Mouse (Mus musculus): Measurements from ENCODE around the gene Cit. TPM values are rescaled to one million over a fixed set of nuclear protein-coding genes. Genes with fewer than 3 reads are reported as not detected.
"Not testable (repeated sequence)": the region's sequence is repeated elsewhere in the genome, so short reads cannot be mapped to it uniquely, and the experiment has no call there.

Gene Cit
- polyA plus RNA-seq (2014; fragmentation: Nextera tagmentation; extraction: Ambion mirVana), result 27.6 and 30.7 TPM in 2 replicates

- Histone ChIP-seq H3K36me3 (ENCODE audit: control insufficient read depth, insufficient read depth, low read length) (peaks cover 8% of the 10 kb centered on the region), H3K9me3 (ENCODE audit: control insufficient read depth, low read length) (no peaks in the 10 kb centered on the region; the same call in 1 of the 2 replicates), H3K4me3 (ENCODE audit: low read depth, low read length) (peak within 1 kb of the TSS; percentile 72), H3K4me1 (ENCODE audit: control insufficient read depth, insufficient read depth, low read length) (peaks cover 18% of the 10 kb centered on the region), H3K4me2 (peak within 1 kb of the TSS; percentile 78), H3K27me3 (ENCODE audit: control insufficient read depth, insufficient read depth, low read length) (no peaks in the 10 kb centered on the region), H3K9ac (ENCODE audit: low read length) (peak within 1 kb of the TSS; percentile 81), H3K27ac (ENCODE audit: low read depth, low read length) (no peak within 1 kb of the TSS)
- WGBS, result under 1% methylated on average over 42 of the region's 42 CpGs
- peak; percentile 99 for DNase-seq (ENCODE audit: low spot score, missing footprints)
- ATAC-seq (ENCODE audit: low FRiP score), result peak; percentile 99
Measured at GRCm38 (mm10) chr5:115844766-115845634, at the start of gene Cit. Gene Cit (plus strand): TSS chr5:115845278.

- Histone ChIP-seq H3K36me3 (ENCODE audit: control insufficient read depth, insufficient read depth, low read length) (no peaks in the 10 kb centered on the region), H3K4me2 (no peak overlapping the region), H3K9ac (ENCODE audit: low read length) (no peak overlapping the region), H3K27me3 (ENCODE audit: control insufficient read depth, insufficient read depth, low read length) (no peaks in the 10 kb centered on the region), H3K4me1 (ENCODE audit: control insufficient read depth, insufficient read depth, low read length) (no peaks in the 10 kb centered on the region), H3K4me3 (ENCODE audit: low read depth, low read length) (no peak overlapping the region), H3K9me3 (ENCODE audit: control insufficient read depth, low read length) (no peaks in the 10 kb centered on the region), H3K27ac (ENCODE audit: low read depth, low read length) (no peak overlapping the region)
- 73% methylated on average over 15 of the region's 15 CpGs for WGBS
- no peak for DNase-seq (ENCODE audit: low spot score, missing footprints)
- ATAC-seq (ENCODE audit: low FRiP score), result no peak
Measured at GRCm38 (mm10) chr5:115799016-115799894, 45.8 kb upstream of the Cit start.

- Histone ChIP-seq H3K9me3 (ENCODE audit: control insufficient read depth, low read length) (no peaks in the 10 kb centered on the region), H3K4me1 (ENCODE audit: control insufficient read depth, insufficient read depth, low read length) (no peaks in the 10 kb centered on the region), H3K27me3 (ENCODE audit: control insufficient read depth, insufficient read depth, low read length) (no peaks in the 10 kb centered on the region), H3K4me3 (ENCODE audit: low read depth, low read length) (no peak overlapping the region), H3K4me2 (no peak overlapping the region), H3K9ac (ENCODE audit: low read length) (no peak overlapping the region), H3K36me3 (ENCODE audit: control insufficient read depth, insufficient read depth, low read length) (no peaks in the 10 kb centered on the region), H3K27ac (ENCODE audit: low read depth, low read length) (no peak overlapping the region)
- DNase-seq (ENCODE audit: low spot score, missing footprints), result no peak
- 49% methylated on average over 4 of the region's 4 CpGs for WGBS
- no peak for ATAC-seq (ENCODE audit: low FRiP score)
Measured at GRCm38 (mm10) chr5:115799895-115800232, 45.2 kb upstream of the Cit start.

- H3K9me3 ChIP-seq (ENCODE audit: control insufficient read depth, low read length), result no peaks in the 10 kb centered on the region
- no peak overlapping the region for H3K4me3 ChIP-seq (ENCODE audit: low read depth, low read length)
- 90% methylated on average over 3 of the region's 3 CpGs for WGBS
- no peak overlapping the region for H3K4me2 ChIP-seq
- H3K4me1 ChIP-seq (ENCODE audit: control insufficient read depth, insufficient read depth, low read length), result no peaks in the 10 kb centered on the region
- no peak overlapping the region for H3K9ac ChIP-seq (ENCODE audit: low read length)
- no peak for ATAC-seq (ENCODE audit: low FRiP score)
- no peak overlapping the region for H3K27ac ChIP-seq (ENCODE audit: low read depth, low read length)
- no peaks in the 10 kb centered on the region for H3K36me3 ChIP-seq (ENCODE audit: control insufficient read depth, insufficient read depth, low read length)
- DNase-seq (ENCODE audit: low spot score, missing footprints), result no peak
- H3K27me3 ChIP-seq (ENCODE audit: control insufficient read depth, insufficient read depth, low read length), result no peaks in the 10 kb centered on the region
Measured at GRCm38 (mm10) chr5:115812262-115812661, 32.8 kb upstream of the Cit start.

GRCm38 (mm10) chr5:115817022-115817421, 28.1 kb upstream of the Cit start:
- DNase-seq (ENCODE audit: low spot score, missing footprints) (no peak), ATAC-seq (ENCODE audit: low FRiP score) (no peak)
- H3K27me3 ChIP-seq (ENCODE audit: control insufficient read depth, insufficient read depth, low read length), result no peaks in the 10 kb centered on the region
- H3K9me3 ChIP-seq (ENCODE audit: control insufficient read depth, low read length), result no peaks in the 10 kb centered on the region
- H3K36me3 ChIP-seq (ENCODE audit: control insufficient read depth, insufficient read depth, low read length), result no peaks in the 10 kb centered on the region
- no peak overlapping the region for H3K4me2 ChIP-seq
- H3K27ac ChIP-seq (ENCODE audit: low read depth, low read length), result no peak overlapping the region
- whole genome bisulfite sequencing, result 81% methylated on average over 6 of the region's 6 CpGs
- no peak overlapping the region for H3K9ac ChIP-seq (ENCODE audit: low read length)
- H3K4me3 ChIP-seq (ENCODE audit: low read depth, low read length), result no peak overlapping the region
- no peaks in the 10 kb centered on the region for H3K4me1 ChIP-seq (ENCODE audit: control insufficient read depth, insufficient read depth, low read length)

GRCm38 (mm10) chr5:115817655-115818054, 27.4 kb upstream of the Cit start:
- H3K36me3 ChIP-seq (ENCODE audit: control insufficient read depth, insufficient read depth, low read length); H3K9ac ChIP-seq (ENCODE audit: low read length); H3K27me3 ChIP-seq (ENCODE audit: control insufficient read depth, insufficient read depth, low read length); H3K4me1 ChIP-seq (ENCODE audit: control insufficient read depth, insufficient read depth, low read length); ATAC-seq (ENCODE audit: low FRiP score); H3K27ac ChIP-seq (ENCODE audit: low read depth, low read length); H3K4me3 ChIP-seq (ENCODE audit: low read depth, low read length); H3K9me3 ChIP-seq (ENCODE audit: control insufficient read depth, low read length); H3K4me2 ChIP-seq; DNase-seq (ENCODE audit: low spot score, missing footprints): not testable (repeated sequence)
- 72% methylated on average over 1 of the region's 1 CpGs for WGBS

- H3K4me1 ChIP-seq (ENCODE audit: control insufficient read depth, insufficient read depth, low read length), result no peaks in the 10 kb centered on the region
- ATAC-seq (ENCODE audit: low FRiP score), result no peak
- H3K9me3 ChIP-seq (ENCODE audit: control insufficient read depth, low read length), result no peaks in the 10 kb centered on the region
- H3K9ac ChIP-seq (ENCODE audit: low read length), result no peak overlapping the region
- H3K36me3 ChIP-seq (ENCODE audit: control insufficient read depth, insufficient read depth, low read length), result no peaks in the 10 kb centered on the region
- no peak overlapping the region for H3K27ac ChIP-seq (ENCODE audit: low read depth, low read length)
- DNase-seq (ENCODE audit: low spot score, missing footprints), result no peak
- H3K4me2 ChIP-seq, result no peak overlapping the region
- 77% methylated on average over 9 of the region's 9 CpGs for WGBS
- no peaks in the 10 kb centered on the region for H3K27me3 ChIP-seq (ENCODE audit: control insufficient read depth, insufficient read depth, low read length)
- H3K4me3 ChIP-seq (ENCODE audit: low read depth, low read length), result no peak overlapping the region
Measured at GRCm38 (mm10) chr5:115819966-115820365, 25.1 kb upstream of the Cit start.

GRCm38 (mm10) chr5:115821200-115821599, 23.9 kb upstream of the Cit start:
- no peak overlapping the region for H3K4me3 ChIP-seq (ENCODE audit: low read depth, low read length)
- ATAC-seq (ENCODE audit: low FRiP score) (no peak), DNase-seq (ENCODE audit: low spot score, missing footprints) (no peak)
- no peaks in the 10 kb centered on the region for H3K9me3 ChIP-seq (ENCODE audit: control insufficient read depth, low read length)
- no peak overlapping the region for H3K4me2 ChIP-seq
- no peak overlapping the region for H3K27ac ChIP-seq (ENCODE audit: low read depth, low read length)
- H3K9ac ChIP-seq (ENCODE audit: low read length), result no peak overlapping the region
- H3K4me1 ChIP-seq (ENCODE audit: control insufficient read depth, insufficient read depth, low read length), result no peaks in the 10 kb centered on the region
- no peaks in the 10 kb centered on the region for H3K36me3 ChIP-seq (ENCODE audit: control insufficient read depth, insufficient read depth, low read length)
- 91% methylated on average over 12 of the region's 12 CpGs for WGBS
- no peaks in the 10 kb centered on the region for H3K27me3 ChIP-seq (ENCODE audit: control insufficient read depth, insufficient read depth, low read length)

GRCm38 (mm10) chr5:115821910-115822309, 23.2 kb upstream of the Cit start:
- WGBS, result 91% methylated on average over 7 of the region's 7 CpGs
- no peak for ATAC-seq (ENCODE audit: low FRiP score)
- no peaks in the 10 kb centered on the region for H3K4me1 ChIP-seq (ENCODE audit: control insufficient read depth, insufficient read depth, low read length)

More at GRCm38 (mm10) chr5:115821910-115822309, 23.2 kb upstream of the Cit start:
- H3K27me3 ChIP-seq (ENCODE audit: control insufficient read depth, insufficient read depth, low read length), result no peaks in the 10 kb centered on the region
- H3K36me3 ChIP-seq (ENCODE audit: control insufficient read depth, insufficient read depth, low read length), result no peaks in the 10 kb centered on the region
- no peaks in the 10 kb centered on the region for H3K9me3 ChIP-seq (ENCODE audit: control insufficient read depth, low read length)
- H3K9ac ChIP-seq (ENCODE audit: low read length), result no peak overlapping the region
- no peak overlapping the region for H3K4me3 ChIP-seq (ENCODE audit: low read depth, low read length)
- no peak overlapping the region for H3K4me2 ChIP-seq
- no peak for DNase-seq (ENCODE audit: low spot score, missing footprints)
- no peak overlapping the region for H3K27ac ChIP-seq (ENCODE audit: low read depth, low read length)
